Mouse (Mus musculus) kidney, adult 18-20 months (tissue): ENCODE measurements around the gene Bhlha15.

Source experiments
- DNase-seq: peaks from one replicate; pipeline ENCODE4 v3.0.0; 2021

Bhlha15 gene

GRCm38 (mm10) chr5:144234714-144235113 is 44.6 kb downstream of the Bhlha15 start:
- no peak for DNase-seq

- DNase-seq, result no peak
Measured at GRCm38 (mm10) chr5:144238969-144239368, 48.9 kb downstream of the Bhlha15 start.
